Mouse (Mus musculus) heart, postnatal 0 days (tissue): ENCODE measurements around the gene Snx6. TPM values are rescaled to one million over a fixed set of nuclear protein-coding genes. Genes with fewer than 3 reads are reported as not detected.

Source experiments
- ATAC-seq: fragments of 200-750 bp; cut with Nextera tagmentation; 2 replicates; pipeline ENCODE4 v1.8.0; 2017; ENCODE audit warnings: low read depth, moderate number of reproducible peaks, moderate library complexity; ENCODE audit not compliant: insufficient read depth
- DNase-seq: peaks from one replicate; pipeline ENCODE4 v3.0.0-alpha.2; 2016; ENCODE audit warnings: low spot score
- H3K27ac ChIP-seq: fragments of 300-500 bp; sonication (generic); 2 replicates; pipeline ENCODE4 v1.5.1; 2014; ENCODE audit warnings: low read depth, mild to moderate bottlenecking
- H3K27me3 ChIP-seq: fragments of 300-500 bp; sonication (generic); 2 replicates; pipeline ENCODE4 v1.6.1; 2014; ENCODE audit warnings: low read length, mixed read lengths; ENCODE audit not compliant: control insufficient read depth, insufficient read depth
- H3K36me3 ChIP-seq: fragments of 300-500 bp; sonication (generic); replicated peaks from 2 replicates; pipeline ENCODE4 v1.6.1; 2014; ENCODE audit warnings: low read length, mixed read lengths; ENCODE audit not compliant: control insufficient read depth, insufficient read depth
- H3K4me1 ChIP-seq: fragments of 300-500 bp; sonication (generic); 2 replicates; pipeline ENCODE4 v1.6.1; 2014; ENCODE audit warnings: antibody characterized with exemption; ENCODE audit not compliant: control insufficient read depth, insufficient read depth
- H3K4me2 ChIP-seq: fragments of 300-500 bp; sonication (generic); 2 replicates; pipeline ENCODE4 v1.6.1; 2014; ENCODE audit warnings: low read depth, mild to moderate bottlenecking, low read length, moderate library complexity
- H3K4me3 ChIP-seq: fragments of 300-500 bp; sonication (generic); 2 replicates; pipeline ENCODE4 v1.5.1; 2014; ENCODE audit warnings: low read depth, low read length
- H3K9ac ChIP-seq: fragments of 300-500 bp; sonication (generic); replicated peaks from 2 replicates; pipeline ENCODE4 v1.6.1; 2014; ENCODE audit warnings: low read depth, low read length, mixed read lengths
- H3K9me3 ChIP-seq: fragments of 300-500 bp; sonication (generic); replicated peaks from 2 replicates; pipeline ENCODE4 v1.6.1; 2016; ENCODE audit warnings: low read length; ENCODE audit not compliant: control insufficient read depth
- CTCF ChIP-seq: IDR thresholded peaks from 2 replicates; pipeline ENCODE4 v1.5.1; 2016; ENCODE audit warnings: antibody characterized with exemption, control low read depth, low read depth
- EP300 ChIP-seq: IDR thresholded peaks from 2 replicates; pipeline ENCODE4 v1.6.1; 2016; ENCODE audit warnings: antibody characterized with exemption, low read depth
- WGBS: fragments of 180-500 bp; shearing (Covaris S2); extraction: QIAGEN DNeasy Blood & Tissue Kit; methylation state at CpG from one replicate; pipeline ENCODE4 v1.1.7; 2014; 5-methylcytosine and 5-hydroxymethylcytosine counted together
- polyA plus RNA-seq: library from polyadenylated mRNA; unstranded; fragments of >200 nt; fragmentation: Nextera tagmentation; extraction: Ambion mirVana; gene quantifications from 2 replicates; pipeline ENCODE4 v1.2.1, GENCODE M21; 2015
- total RNA-seq: library from RNA; depleted of rRNA; stranded (reverse); fragments of >200 nt; gene quantifications from 2 replicates; pipeline ENCODE4 v1.2.3, GENCODE M21; 2014; ENCODE audit warnings: low replicate concordance

Gene Snx6
- total and polyA plus RNA-seq, 2 experiments from 2014 or later: 59.1 to 100 TPM

DNA sequence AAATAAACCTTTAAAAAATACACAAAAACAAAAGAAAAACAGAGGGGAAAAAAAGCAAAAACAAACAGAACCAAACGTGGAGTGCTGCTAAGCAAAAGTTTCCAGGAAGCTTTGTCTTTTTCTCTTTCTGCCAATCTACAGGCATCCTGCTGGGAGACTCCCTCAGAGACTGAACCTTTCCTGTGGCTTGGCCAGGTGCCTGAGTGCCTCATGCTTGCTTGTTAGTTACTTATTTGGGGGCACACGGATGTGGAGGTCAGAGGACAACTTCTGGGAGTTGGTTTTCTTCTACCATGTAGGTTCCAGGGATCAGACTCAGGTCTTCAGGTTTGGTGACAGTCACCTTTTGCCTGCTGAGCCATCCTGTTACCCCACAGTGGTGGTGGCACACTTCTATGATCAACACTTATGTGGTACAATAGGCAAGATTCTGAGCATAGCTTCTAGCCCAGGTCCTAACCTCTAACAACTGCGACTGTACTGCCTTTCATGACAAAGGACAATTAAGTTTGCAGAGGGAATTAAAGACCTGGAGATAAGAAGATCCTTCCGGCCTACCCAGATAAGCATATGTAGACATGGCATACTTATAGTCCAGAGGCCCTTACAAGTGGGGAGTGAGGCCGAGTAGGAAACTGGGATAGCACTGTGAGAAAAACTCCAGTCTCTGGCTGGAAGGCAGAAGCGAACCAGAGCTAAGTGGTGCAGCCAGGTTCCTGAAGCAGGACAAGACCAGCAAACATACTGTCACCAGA, 23.9 kb upstream of the Snx6 start:
- TF ChIP-seq EP300 (no peak), CTCF (no peak)
- Histone ChIP-seq H3K4me3 (no peak overlapping the region), H3K36me3 (no peaks in the 10 kb centered on the region), H3K4me1 (peaks cover 6% of the 10 kb centered on the region; the same call in 1 of the 2 replicates), H3K4me2 (no peak overlapping the region), H3K9me3 (no peaks in the 10 kb centered on the region), H3K27me3 (no peaks in the 10 kb centered on the region), H3K27ac (no peak overlapping the region), H3K9ac (no peak overlapping the region)
- ATAC-seq (no peak), DNase-seq (peak; percentile 8)
- 31% methylated on average over 6 of the region's 6 CpGs for WGBS

DNA sequence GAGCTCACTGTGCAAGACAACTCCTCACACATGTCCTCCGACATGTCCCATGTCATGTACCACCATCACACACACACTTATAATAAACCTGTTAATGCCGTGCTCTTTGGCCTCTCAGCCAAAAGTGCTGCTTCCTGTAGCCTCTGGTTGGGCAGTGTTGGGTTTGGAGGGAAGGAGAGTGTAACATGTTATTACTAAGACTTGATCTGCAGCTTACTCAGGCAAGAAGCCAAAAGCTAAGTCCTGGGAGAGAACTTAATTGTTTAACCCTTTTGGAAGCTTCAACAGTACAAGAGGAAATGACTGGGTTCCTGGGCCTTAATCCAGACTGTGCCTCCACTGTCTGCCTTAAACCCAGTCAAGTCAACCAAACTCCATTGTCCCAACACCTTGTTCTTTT, 14.6 kb upstream of the Snx6 start:
- H3K9me3 ChIP-seq: no peaks in the 10 kb centered on the region
- H3K9ac ChIP-seq: no peak overlapping the region
- no peak for TF ChIP-seq EP300
- TF ChIP-seq CTCF: no peak
- no peak overlapping the region for H3K27ac ChIP-seq
- H3K27me3 ChIP-seq: no peaks in the 10 kb centered on the region
- no peak overlapping the region for H3K4me2 ChIP-seq
- ATAC-seq (no peak), DNase-seq (no peak)
- no peaks in the 10 kb centered on the region for H3K36me3 ChIP-seq
- no peaks in the 10 kb centered on the region for H3K4me1 ChIP-seq
- WGBS: 59% methylated on average over 2 of the region's 2 CpGs
- no peak overlapping the region for H3K4me3 ChIP-seq

DNA sequence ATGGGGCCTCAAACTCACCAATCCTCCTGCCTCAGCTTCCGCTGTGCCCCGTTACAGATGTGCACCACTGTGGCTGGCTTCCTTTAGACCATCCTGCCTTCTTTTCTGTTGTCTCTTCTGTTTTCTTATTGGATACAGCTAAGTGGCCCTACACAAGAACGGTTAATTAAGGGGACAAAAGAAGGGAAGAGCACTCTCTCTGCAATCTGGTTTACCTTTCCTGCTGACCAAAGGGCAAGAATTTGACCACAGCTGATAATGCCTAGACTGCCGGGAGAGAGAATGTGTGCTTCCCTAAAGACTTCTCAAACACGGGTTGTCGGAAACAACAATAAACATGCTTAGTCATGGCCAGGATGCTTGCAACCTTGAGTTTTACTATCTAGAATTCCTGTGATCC, 12.0 kb upstream of the Snx6 start:
- no peak overlapping the region for H3K4me2 ChIP-seq
- no peak for DNase-seq
- no peak for ATAC-seq
- TF ChIP-seq EP300: no peak
- no peak for TF ChIP-seq CTCF
- H3K27me3 ChIP-seq: no peaks in the 10 kb centered on the region
- no peaks in the 10 kb centered on the region for H3K9me3 ChIP-seq
- no peak overlapping the region for H3K9ac ChIP-seq
- H3K4me3 ChIP-seq: no peak overlapping the region
- no peaks in the 10 kb centered on the region for H3K4me1 ChIP-seq
- H3K36me3 ChIP-seq: no peaks in the 10 kb centered on the region
- no peak overlapping the region for H3K27ac ChIP-seq
- WGBS: 45% methylated on average over 6 of the region's 6 CpGs

DNA sequence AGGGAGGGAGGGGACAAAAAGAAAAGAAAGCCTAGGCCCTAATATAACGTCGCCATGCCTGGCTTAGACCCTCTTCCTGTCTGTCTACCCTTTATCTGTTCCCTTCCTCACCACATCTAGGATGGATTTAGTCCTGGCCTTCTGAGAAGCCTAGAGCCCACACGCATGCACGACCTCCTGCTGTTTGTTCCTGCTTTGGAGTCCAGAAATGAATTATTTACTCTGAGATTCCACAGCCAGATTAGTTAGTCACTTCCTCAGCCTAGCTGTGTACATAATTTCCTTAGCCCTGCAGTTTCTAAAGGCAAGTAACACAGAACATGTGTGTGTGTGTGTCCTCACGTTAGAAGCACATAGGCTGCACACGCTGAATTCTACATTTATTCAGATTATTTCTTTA, 10.6 kb upstream of the Snx6 start:
- H3K4me3 ChIP-seq: no peak overlapping the region
- H3K9ac ChIP-seq: no peak overlapping the region
- H3K9me3 ChIP-seq: no peaks in the 10 kb centered on the region
- no peak for ATAC-seq
- no peaks in the 10 kb centered on the region for H3K27me3 ChIP-seq
- H3K4me2 ChIP-seq: no peak overlapping the region
- H3K27ac ChIP-seq: no peak overlapping the region
- H3K4me1 ChIP-seq: no peaks in the 10 kb centered on the region
- no peak for DNase-seq
- no peaks in the 10 kb centered on the region for H3K36me3 ChIP-seq
- 61% methylated on average over 6 of the region's 6 CpGs for WGBS
- TF ChIP-seq EP300 (no peak), CTCF (no peak)

DNA sequence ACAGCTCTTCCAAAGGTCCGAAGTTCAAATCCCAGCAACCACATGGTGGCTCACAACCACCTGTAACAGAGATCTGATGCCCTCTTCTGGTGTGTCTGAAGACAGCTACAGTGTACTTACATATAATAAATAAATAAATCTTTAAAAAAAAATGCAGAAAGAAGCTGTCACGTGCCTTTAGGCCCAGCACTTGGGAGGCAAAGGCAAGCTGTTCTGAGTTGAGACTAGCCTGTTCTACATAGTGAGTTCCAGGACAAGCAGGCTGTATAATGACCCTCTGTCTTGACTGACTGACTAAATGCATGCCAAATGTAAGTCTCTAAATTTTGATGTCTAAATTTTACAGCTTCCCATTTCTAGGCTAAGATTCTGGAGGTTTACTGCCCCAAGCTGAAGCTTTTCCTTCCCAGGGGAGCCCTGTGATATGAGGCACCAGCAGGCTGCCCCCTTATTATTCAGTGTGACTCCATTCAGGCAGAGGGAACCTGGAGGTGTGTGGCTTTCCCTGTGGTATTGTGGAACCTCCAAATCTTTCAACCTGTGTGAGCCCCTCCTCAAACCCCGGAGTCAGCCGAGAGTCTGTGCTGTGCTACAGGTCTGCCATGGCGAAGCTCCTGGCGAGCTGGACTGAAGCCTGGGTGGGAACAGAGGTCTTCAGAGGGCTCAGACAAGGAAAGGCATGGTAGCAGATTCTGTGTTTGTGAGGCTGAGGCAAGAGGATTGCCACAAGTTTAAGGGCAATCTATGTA, 9.9 kb upstream of the Snx6 start:
- no peak for DNase-seq
- TF ChIP-seq EP300 (no peak), CTCF (no peak)
- 77% methylated on average over 6 of the region's 6 CpGs for WGBS
- H3K4me3 ChIP-seq: no peak overlapping the region
- no peaks in the 10 kb centered on the region for H3K4me1 ChIP-seq
- H3K9ac ChIP-seq: no peak overlapping the region
- H3K27ac ChIP-seq: no peak overlapping the region
- no peaks in the 10 kb centered on the region for H3K9me3 ChIP-seq
- no peaks in the 10 kb centered on the region for H3K27me3 ChIP-seq
- H3K4me2 ChIP-seq: no peak overlapping the region
- H3K36me3 ChIP-seq: no peaks in the 10 kb centered on the region
- no peak for ATAC-seq
